Mouse (Mus musculus): Measurements from ENCODE around the gene Adamtsl4.

Adamtsl4 gene

DNA sequence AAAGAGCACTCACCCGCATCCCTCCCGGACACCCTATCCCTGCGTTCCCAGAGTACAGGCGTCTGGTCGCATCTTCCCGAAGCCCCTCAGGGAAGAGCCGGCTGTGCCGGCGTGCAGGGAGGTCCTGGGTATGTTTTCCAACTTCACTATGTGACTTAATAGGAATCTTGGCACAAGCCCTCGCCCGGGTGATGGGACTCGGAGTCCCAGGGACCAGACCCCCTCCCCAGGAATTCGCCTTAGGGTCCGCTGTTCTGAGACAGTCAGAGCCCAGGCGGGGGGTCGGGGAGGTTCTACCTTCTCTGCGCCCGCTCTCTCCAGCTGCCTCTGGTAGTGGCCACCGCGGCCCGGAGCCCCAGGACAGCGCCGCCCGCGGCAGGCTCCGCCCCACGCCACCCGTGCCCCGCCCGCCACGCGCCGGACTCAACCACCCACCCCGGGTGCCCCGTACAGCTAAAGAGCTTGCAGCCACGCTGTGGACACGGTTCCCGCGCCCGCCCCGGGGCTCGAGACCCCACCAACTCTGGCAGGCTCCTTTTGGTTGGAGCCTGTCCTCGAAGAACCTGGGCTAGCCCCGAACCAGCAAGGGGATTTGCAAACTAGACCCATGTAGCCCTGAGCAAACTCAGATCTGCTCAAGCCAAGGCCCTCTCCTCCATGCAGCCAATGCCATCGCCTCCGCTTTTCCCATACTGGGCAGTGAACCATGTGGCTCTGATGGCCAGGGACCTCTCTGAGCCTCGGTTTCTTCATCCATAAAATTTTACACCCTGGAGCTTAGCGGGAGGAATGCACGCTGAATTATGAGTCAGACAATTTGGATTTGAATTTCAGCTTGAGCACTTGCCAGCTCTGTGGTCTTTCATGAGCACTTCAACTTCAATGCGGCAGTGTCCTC lies at the start of gene Adamtsl4:
Gene Adamtsl4, minus strand, starts transcription at position 394 of the 898 bp plus-strand sequence.
- peak; percentile 75 to 88 for DNase-seq

DNA sequence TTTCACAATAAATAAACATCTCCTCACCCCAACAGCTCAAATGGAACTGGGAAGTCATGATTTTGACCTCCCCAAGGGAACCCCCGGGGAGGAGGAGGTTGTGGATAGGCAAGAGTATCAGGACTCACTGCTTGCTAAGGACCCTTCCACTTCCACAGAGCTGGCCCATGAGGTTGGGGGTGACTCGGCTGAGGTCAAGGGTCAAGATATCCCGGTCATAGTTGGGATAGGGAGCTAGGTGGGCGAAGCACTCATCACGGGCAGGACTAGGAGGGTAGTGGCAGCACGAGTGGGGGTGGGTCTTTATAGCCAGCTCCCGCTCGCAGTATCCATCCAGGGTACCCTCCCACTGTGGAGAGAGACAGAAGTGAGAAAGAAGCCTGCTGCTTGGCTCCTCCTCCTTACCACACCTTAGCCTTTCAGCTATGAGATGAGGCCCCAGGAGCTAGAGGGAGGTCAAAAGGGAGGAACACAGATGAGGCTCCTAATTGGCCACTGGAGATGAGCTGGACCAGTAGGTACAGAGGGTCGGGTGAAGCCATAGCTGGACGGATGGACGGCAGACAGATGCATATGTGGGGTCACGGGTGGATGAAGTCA lies 47.5 kb upstream of the Adamtsl4 start:
- no peak for DNase-seq

DNA sequence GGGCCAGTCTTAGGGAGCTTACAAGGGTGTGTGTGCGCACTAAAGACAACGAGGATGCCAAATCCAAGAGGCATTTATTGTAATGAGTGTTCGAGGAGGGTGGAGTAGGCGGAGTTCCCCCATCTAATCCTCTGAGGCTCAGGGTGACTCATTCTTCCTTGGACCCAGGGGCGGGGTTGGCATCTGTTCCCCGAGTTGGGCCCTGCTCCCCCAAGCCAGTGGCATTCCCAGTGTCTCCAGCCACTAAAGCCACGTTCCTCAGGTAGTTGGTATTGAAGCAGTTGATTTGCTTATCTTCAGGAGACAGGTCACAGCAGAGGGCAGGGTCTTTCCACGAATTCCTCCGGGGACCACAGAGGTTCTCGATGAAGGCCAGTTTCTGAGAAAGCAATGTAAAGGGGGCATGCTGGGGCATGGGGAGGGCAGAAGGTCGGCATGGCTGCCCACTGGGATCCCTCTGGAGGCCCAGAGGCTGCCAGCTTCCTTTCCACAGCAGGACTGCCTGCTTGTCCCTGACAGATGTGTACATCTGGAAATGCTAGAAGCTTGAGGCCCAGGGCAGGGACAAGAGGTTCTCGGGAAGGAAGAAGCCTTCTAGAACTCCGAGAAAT lies 46.5 kb upstream of the Adamtsl4 start:
- no peak for DNase-seq

DNA sequence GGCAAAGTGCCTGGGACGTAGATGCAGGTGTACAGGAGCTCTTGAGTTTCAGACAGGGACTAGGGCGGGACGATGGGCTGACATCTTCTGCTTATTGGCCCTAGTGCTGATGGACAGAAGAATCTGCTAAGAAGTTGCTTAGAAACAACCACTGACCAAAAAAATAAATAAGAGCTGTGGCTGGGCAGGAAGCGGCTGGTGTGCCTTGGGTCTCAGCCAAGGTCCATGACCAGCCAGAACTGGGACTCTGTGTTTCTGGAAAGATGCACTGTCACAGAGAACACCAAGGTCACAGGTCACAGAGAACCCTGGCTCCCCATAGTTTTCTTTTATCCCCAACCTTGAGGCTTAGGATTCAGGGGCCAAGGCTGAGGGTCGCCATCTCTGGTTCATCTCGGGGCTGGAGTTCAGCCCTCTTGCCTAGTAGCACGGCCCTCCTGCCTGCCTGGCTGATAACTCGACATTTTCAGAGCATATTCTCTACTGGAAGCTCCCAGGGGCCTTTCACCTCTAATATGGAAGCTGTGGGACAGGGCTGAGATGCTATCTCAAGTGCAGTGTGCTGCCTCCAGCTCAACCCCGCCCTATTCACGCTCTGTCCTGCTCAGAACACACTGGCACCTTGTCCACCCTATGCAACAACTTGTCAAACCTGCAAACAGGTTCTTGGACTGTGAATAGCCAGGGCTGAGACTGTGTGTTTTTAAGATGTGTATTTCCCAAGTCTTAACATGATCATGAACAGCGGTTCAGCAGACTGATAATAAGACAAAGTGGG lies 45.2 kb upstream of the Adamtsl4 start:
- DNase-seq = peak; percentile 68 to 71

DNA sequence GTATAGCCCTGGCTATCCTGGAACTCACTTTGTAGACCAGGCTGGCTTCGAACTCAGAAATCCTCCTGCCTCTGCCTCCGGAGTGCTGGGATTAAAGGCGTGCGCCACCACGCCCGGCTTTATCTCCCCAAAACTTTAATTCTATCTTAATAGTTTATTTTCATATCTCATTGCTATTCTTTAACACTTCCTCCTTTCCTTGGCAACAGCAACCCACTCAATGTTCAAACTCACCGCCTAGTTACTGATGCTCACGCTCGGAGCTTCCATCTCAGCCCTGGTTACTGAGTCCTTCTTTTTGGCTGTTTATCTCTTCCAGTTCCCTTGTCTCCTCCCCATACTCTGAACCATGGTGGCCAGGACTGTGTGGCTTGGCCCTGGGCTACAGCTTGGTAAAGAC lies 44.6 kb upstream of the Adamtsl4 start:
- DNase-seq = no peak

DNA sequence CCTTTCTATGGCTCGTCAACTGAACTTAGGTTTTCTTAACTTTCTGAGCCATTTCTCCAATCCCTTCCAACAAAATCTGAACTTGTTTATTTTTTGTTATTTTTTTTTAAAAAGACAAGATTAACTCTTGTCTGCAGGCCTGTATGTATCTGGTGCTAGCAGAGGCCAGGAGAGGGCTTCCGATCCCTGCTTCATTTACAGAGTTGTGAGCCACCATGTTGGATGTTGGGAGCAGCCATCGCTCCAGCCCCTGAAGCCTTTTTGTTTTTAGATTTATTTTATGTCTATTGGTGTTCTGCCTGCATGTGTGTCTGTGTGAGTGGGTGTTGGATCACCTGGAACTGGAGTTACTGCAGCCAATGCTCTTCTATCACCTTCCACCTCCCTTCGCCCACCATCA lies 44.1 kb upstream of the Adamtsl4 start:
- no peak for DNase-seq

DNA sequence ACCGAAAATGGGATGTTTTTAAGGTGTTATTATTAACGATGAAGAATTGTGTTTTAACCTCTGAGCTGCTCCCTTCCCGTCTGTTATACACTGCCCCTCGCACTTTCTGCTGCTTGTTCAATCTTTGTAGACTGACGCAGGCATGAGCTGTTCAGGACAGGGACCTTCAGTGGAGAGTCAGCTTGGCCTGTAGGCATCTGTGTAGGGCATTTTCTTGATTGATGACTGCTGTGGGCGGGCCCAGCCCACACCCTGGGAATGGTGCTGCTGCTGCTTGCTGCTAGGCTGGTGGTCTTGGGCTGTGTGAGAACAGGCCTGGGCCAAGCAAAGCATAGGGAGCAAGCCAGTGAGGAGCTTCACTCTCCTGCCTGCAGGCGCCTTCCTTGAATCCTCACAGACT lies 42.7 kb upstream of the Adamtsl4 start:
- DNase-seq = no peak

DNA sequence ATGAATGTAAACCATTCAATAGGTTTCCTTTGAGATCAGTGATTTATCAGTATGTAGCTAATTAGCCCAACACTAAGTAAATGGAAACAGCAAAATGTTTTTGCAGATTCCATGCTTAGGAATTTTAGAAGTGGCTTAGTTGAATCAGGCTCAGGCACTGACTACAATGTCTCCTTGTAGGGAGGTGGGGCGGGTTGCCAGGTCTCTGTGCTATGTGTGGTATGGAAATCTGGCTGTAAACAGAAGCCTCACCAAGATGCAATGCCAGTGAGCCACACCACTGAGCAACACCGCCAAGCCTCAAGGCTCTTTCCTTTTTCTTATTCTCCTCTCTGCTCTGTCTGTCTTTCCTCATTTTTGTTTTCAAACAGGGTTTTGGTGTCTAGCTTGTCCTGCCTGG lies 41.2 kb upstream of the Adamtsl4 start:
- DNase-seq = no peak

DNA sequence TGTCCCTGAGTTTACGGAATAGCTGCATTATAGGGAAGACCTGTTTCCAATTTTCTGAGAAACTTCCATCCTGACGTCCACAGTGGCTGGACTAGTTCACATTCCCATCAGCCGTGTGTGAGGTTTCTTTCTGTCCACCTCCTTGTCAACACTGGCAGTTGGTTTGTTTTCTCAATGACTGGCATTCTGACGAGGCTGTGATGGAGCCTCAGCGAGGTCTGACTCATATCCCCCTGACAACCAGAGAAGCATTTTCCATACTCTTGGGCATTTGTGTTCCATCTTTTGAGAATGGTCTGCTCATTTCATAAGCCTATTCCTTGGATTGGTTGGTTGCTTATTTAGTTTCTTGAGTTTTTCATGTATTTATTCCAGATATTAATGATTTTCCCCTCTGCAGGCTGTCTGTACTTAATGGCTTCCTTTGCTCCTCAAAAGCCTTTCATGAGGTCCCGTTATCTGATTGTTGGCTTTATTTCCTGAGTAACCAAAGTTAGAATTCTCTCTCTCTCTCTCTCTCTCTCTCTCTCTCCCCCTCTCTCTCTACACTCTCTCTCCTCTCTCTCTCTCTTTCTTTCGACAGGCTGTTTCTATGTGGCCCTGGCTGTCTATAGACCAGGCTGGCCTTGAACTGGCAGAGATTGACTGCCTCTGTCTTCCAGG lies 39.1 kb upstream of the Adamtsl4 start:
- no peak for DNase-seq

DNA sequence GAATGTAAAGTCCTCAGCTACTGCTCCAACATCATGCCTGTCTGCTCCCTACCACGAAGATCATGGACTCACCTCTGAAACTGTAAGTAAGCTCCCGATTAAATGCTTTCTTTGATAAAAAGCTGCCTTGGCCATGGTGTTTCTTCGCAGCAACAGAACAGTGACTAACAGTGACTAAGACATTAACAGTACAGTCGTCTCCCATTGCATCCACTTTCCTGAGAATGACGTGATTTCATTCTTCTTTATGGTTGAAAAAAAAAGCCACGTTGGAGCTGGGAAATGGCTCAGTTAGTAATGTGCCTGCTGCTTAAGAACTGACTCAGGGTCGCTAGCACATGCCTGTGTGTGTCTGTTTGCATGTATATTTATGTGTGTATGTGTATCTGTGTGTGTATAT lies 38.1 kb upstream of the Adamtsl4 start:
- DNase-seq = no peak

DNA sequence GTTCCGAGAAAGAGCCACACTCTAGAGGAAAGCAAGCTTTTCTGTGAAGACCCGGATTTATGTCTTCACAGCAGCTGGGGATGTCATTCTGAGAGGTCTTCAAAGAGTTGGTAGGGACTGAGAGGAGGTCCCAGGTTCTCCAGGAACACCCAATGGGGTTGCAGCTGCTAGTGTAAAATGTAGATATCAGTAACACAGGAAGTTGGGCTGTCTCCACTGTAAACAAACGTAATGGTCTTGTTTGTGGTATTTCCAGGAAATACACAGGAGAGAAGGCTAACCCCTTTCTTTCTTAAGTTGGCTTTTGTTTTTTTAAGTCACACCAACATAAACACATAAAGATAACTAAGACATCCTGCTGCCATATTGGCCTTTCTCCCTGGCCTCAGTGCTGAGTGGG lies 34.7 kb upstream of the Adamtsl4 start:
- no peak for DNase-seq

DNA sequence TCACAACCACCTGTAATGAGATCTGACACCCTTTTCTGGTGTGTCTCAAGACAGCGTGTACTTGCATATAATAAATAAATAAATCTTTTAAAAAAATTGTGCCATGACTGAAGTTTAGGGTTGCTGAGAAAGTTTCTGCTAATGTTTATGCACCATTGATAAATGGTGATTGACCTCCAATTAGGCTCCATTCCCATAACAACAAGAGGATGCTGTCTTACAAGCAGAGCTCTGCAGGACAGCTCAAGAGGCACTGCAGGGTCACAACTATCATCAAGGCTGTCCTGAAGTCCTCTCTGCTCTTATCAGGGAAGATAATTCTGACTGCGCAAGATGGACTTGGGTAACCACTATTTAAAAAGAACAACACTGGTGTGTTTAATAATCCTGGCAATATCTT lies 30.4 kb upstream of the Adamtsl4 start:
- DNase-seq = no peak

DNA sequence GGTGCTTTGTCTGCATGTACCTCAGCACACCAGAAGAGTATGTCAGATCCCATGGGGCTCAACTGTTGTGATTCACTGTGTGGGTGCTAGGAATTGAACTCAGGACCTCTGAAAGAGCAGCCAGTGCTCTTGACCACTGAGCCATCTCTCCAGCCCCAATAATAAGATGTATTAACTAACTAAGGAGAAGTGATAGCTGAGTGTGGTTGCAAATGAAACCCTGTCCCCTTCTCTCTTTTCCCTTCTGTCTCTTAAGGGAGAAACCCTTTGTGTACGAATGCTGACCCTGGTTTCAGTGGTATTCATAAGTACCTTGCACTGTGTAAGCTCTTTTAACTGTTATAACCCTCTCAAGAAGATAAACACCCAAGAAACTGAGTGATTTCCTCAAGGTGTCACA lies 28.4 kb upstream of the Adamtsl4 start:
- no peak for DNase-seq

DNA sequence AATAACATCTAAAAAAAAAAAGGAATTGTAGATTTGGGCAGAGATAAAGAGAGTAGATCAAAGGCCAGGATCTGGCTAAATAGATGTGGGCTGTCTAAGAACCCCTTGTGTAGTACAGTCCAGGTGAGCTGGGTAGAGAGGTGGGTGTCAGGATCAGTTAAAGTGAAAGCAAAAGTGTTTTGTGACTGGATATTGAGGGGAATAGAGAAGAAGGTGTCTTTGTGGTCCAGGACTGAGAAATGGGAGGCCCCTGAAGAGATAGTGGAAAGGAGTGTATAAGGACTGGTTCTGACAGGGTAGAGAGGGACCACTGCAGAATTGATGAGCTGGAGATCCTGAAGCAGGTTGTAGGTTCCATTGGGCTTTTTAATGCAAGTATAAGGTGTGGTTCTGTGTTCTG lies 22.2 kb upstream of the Adamtsl4 start:
- no peak for DNase-seq

DNA sequence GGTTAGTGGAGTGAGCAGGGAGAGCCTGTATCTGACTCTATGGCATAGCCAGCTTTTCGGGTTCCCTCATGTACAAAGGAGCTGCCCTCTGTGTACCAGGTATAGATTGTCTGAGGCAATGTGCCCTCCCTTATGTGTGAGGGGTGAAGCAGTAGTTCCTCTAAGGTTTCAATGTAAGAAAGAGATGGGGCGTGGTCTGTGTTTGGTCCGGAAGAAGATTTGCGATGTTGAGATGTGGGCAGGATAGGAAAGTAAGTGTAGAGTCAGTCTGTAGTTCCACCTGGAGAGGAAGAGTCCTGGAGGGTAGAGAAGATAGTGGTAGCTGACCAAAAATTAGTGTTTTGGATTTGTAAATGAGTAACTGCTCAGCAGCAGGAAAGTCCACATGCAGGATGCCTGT lies 21.3 kb upstream of the Adamtsl4 start:
- no peak for DNase-seq

DNA sequence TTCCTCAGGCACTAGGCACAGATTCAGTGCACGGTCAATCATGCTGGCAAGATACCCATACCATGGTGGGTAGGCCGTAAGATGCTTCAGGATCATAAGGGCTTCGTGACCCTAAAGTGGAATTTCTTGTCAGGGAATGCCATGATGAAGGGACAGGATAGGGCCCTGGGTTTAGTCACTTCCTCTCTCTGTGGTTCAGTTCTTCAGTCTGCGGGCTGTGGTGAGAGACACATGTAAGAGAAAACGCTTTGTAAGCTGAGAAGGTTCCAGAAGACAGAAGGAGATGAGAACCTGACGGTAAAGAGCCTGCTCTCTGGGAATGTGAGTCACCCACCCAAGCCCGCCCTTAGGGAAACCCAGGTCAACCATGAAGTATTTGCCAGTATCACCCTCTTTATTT lies 19.8 kb upstream of the Adamtsl4 start:
- no peak for DNase-seq

DNA sequence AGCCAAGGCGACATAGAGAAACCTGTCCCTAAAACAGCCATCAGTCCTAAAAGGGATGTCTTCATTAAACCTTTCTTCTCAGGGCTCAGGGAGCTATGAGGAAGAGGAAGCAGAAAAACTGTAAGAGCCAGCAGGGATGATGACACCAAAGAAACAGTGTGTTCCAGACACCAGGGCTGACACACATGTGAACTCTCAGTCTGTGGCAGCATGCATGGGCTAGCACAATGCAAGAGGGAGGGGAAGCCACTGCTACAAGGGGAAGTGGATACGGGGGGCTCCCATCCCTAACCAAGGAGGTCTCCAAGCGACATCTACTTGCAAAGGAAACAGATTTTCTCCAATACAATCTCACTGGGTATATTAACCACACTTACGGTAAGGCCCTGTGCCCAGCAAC lies 18.6 kb upstream of the Adamtsl4 start:
- no peak for DNase-seq

DNA sequence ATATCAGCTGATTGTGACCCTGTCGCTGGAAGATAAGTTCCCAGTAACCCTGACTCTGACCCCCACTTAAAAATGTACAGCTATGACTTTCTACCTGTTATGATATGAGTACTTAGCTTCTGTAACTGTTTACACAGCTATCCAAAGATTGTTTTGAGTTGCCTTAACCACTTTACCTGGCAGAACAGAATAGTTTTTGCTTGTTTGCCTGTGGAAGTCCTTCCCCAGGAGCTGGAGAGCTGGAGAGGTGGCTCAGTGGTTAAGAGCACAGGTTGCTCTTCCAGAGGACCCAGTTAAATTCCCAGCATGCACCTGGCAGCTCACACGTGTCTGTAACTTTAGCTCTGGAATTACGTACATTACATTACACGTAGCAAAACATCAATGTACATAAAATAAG lies 16.9 kb upstream of the Adamtsl4 start:
- no peak for DNase-seq

DNA sequence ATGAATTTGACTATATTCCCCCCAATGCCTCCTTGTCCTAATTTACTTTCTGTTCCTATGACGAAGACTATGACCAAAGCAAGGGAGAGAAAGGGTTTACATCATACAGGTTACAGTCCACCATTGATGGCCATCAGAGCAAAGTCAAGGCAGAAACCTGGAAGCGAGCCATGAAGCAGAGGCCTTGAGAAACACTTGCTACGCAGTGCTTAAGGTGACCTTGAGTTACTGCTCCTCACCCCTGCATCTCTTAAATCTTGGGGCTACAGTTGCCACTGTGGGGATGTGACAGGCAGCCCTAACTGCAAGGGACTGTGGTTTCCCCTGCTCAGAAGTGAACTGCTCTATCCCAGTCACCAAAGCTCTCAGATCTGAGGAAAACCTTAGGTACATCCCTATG lies 15.6 kb upstream of the Adamtsl4 start:
- DNase-seq = no peak

DNA sequence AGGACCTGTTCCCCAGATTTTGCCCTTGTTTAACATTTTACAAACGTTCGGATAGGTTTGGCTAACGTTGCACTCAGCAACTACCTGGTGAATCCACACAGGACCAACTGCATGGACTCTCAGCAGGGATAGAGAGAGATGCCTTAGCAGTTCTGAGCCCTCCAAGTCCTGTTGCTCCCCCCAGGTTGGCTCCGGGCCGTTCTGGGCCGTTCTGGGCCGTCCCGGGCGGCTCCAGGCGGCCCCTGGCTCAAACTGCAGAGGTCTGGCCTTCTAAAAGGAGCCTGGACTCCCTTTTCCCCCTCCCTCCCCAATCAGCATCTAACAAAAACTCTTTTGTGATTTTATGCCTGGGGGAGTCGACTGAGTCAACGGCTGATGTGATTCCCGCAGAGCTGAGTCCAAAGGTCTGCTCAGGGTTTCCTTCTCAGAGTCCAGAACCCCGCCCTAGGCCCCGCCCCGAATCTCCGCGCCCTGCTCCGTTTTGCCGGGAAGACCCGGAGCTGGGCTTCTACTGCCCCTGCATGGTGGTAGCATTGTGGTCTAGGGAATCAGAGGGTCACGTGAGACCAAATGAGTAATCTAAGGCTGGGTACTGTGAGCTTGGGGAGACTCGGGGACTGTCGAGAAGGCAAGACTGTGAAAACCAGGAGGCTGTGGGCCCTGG lies 14.3 kb upstream of the Adamtsl4 start:
- DNase-seq = peak; percentile 90 to 92

DNA sequence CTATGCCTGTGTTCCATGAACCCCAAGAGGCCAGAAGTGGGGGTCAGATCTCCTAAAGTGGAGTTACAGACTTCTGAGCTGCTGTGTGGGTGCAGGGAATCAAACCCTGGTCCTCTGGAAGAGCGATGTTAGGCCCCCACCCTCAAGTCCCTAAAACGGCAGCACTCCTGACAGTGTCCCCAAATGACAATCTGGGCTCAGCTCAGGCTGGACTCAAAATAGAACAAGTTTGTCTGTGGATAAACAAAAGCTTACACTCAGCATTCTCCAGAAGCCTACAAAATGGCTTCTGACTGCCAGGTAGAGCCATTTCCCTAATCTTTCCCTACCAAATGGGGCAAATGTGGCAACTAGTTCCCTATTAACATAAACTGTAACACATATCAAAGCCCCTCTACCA lies 13.4 kb upstream of the Adamtsl4 start:
- DNase-seq = no peak

DNA sequence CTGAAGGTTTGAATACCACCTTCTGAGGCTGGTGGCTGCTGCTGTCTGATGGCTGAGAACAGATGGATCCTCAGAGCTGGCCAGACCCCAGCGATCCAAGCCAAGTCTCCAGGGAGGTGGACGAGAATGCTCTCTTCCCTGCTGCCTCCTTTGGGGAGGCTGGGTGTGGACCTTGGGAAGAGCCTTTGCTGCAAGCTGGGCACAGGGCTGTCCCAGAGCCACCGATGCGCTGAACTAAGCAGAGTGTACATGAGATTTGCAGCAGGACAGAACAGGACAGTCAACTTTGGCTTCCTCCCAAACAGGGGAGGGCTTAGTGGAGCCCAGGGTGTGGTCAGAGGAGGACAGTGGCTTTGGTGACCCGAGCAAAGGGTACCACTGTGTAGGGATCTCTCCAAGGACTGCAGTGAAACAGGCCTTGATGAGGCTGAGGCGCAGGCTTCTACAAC lies 12.5 kb upstream of the Adamtsl4 start:
- DNase-seq = peak; percentile 11 to 22

All from kidney, postnatal 36 days (tissue).